Mouse (Mus musculus) urinary bladder, postnatal 4 days (tissue): ENCODE results near the gene 4930507D05Rik.
A peak's percentile ranks its signal among the peaks of the same experiment; 100 is the strongest.
"Not testable (repeated sequence)": the region's sequence is repeated elsewhere in the genome, so short reads cannot be mapped to it uniquely, and the experiment has no call there.

Source experiments
- DNase-seq, 2 experiments: peaks; one replicate each; pipeline ENCODE4 v3.0.0; 2021 to 2022; ENCODE audit warnings: low spot score in 2 of 2

The 4930507D05Rik gene

DNA sequence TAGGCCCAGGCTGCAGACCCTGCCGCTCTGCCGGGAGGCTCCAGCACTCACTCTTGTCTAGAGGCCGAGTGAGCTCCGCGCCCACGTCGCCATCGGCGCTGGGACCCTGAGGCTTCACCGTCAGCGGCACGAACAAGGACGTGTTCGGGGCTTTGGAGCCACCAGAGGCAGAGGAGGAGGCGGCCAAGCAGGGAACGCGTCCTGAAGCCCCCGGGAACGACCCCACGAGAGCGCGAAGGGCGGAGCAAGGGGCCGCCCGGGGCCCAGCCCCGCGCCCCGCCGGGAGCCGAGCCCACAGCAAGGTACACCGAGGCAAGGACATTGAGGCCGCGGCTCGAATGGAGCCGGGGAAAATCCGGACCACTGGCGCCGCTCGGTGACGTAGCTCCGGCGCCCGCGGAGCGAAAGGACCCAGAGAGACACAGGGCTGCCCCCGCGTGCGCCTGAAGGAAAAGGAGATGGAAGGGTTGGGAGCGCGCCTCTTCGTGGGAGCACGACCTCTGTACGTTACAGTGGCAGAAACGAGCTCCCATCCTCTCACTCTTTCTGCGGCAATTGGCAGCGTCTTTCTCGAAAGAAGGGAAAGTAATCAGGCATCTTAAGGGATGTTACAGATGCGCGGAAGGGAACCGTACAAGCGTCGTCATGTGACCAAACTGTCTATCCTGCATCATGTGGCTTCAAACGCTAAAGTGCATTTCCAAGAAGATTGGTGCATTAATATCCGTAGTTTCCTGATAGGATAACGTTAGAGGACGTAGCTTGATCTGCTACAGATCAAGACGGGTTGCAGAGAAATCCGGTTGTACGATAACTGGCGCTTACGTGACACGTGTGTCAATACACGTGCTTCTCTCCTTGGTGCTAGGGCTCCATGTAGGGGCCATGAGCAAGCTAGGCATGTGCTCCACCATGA is at the start of gene 4930507D05Rik, which contains the start of gene Supv3l1:
TSS of gene 4930507D05Rik (plus strand) at position 126 of the 916 bp plus-strand sequence.
TSS of gene Supv3l1 (minus strand) at position 375 of the 916 bp plus-strand sequence.
- DNase-seq: peak; percentile 87 to 89

DNA sequence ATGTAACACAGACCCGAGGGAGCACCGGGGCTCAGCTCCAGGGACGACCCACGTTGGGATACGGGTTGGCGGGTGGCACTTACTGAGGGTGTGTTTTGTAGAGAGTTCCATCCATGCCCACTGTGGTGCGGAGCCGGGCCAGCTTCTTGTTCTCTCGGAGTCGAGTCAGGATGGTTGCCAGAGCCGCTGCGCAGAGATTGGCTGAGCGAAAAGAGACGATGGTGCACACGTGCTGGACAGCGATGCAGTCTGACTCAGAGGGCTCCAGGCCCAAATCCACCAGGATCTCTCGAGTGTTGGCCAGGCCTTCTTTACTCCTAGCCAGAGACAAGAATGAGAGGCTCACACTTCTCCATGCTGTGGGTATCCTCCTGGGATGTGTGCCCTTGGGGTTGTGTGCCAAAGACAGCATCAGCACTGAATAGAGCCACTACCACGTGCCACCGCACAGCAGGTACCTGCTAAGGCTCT is 47.6 kb upstream of the 4930507D05Rik start:
- peak in 1 of 2 experiments; percentile 38 for DNase-seq

DNA sequence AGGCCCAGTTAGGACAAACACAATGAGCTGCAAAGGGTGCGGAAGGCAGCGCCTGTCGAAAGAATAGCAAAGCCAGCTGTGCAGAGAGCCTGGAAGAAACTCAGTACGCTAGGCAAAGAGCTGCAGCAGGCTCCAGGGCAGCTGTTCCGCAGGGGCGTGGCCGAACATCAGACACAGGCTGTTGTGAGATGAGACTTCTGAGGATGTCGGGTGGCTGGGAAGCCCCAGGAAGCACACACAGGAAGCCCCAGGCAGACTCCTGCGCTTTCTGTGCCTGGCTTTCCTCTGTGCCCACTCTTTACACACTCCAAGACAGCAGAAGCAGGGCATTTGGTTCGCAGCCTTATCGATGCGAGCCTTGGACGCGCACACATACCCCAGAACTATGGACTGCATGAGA is 44.4 kb upstream of the 4930507D05Rik start:
- DNase-seq: peak in 1 of 2 experiments; percentile 51

DNA sequence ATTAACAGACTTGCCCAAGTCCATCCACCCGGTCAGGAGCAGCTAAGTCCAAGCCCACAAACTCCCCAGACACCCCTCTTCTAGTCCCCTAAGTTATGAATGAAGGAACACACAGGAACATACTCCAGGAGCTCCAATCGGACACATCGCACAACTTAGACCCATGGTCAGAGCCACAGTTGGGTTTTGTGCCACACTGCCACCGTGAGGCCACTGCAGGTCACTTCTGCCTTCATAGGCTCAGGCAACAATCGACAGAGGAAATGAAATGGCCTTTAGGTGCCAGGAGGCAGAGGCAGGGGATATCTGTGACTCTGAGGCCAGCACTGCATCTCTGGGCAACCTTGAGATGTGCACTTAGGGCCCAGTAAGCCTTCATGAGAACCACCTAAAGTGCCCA is 38.3 kb upstream of the 4930507D05Rik start:
- peak; percentile 48 to 67 for DNase-seq

DNA sequence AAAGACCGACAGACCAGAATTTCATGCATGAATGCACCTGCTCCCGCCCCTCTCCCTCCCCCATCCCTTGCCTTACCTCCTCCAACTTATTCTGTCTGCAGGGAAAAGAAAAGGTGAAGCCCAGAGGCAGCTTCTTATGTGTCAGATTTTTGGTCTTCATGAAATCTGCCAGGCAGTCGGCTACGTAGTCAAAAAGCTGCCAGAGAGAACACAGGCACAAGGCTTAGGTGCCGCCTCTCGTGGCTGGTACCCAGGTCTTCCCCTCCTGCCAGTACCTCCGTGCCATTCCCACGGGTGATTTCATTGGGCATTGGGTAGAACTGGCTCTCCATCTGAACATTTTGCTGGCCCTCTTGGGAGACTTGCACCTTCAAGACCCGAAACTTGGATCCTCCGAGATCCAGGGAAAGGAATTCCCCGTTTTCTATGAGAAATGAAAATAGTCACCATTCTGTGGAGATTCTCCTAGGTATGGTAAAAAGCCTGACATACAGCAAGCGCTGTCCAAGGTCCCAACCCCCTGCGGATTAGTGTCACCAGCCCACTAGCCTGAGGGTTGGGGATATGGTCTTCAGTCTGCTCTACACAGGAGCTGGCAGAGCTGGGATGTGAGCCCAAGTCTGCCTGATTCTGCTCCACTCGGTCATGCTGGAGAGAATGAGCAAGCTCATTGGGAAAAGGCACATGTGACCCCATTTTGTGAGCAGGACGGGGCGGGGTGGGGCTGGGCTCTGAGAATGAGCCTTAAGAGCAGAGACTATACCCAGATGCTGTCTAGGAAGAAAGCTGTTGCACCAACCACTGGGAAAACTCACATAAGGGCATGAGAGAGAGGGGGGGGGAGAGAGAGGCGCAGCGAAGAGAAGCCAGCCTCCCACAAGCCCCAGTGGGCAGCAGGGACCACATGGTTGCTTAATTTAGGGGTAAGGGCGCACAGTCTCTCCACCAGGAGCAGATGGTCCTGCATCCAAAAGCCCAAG is 37.6 kb upstream of the 4930507D05Rik start:
- no peak for DNase-seq

DNA sequence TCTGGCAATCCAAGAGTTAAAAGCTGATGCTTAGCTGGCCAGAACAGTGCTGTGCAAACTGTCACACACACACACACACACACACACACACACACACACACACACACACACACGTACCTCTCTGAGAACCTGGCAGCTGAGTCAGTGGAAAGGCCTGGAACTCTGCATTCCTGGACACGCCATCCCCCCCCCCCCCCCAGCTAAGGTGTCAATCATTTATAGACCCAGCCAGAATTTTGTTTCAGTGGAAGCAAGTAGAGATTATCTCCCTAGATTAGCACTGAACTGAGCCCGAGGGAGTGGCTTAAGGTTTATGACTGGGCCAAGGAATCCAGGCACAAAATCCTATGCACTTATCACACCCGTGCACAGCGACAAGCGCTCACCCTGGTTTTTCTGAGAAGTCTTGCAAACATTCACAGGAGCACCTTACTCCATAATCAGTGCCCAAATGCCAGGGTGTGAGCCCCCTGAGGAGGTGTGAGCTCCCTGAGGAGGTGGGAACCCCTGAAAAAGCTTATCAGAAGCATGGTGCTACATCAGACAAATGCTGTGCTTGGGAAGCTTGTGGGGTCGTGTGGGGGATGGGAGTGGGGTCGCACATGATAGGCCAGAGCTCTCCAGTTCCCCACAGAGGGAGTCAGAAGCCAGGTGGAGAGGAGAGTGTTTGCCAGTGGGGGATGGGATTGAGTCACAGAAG is 36.2 kb upstream of the 4930507D05Rik start:
- no peak for DNase-seq

DNA sequence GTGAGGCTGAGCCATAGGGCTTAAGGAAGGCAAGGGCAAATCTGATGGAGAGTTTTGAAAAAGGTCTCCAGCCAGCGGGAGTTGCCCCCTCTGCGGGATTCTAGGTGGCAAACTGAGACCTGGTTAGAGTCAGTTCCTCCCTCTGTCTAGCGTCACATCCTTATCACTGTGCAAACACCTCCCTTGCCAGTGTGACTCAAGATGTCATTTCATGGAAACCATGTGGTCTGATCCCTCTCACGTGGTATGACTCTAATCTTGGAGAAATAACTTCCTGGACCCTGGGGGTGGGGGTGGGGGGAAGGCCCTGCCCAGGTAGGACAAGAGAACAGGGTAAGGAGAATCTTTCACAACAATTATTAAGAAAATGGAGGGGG is 35.7 kb upstream of the 4930507D05Rik start:
- DNase-seq: no peak

DNA sequence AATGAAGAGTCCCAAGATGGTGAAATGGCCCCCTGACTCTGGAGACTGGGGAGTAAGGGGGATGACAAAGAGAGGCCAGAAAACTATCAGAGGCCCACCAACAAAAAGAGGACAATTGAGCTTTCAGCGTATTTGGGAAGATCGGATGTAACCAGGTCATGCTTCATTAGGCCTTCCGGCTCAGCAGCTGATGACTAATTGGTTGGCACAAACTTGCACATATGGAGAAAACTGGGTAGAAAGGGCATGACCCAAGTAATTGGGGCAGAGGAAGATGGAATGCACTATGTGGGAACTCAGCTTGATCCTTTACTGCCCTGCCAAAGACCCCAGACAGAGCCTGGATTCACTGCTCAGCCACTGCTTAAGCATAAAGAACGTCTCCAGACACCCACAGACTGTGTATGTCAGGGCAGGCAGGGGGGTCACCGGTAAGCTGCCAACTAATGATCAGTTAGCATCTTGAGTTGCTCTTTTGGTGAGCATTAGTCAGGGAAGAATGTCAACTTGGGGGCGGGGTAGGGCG is 30.4 kb upstream of the 4930507D05Rik start:
- no peak for DNase-seq

DNA sequence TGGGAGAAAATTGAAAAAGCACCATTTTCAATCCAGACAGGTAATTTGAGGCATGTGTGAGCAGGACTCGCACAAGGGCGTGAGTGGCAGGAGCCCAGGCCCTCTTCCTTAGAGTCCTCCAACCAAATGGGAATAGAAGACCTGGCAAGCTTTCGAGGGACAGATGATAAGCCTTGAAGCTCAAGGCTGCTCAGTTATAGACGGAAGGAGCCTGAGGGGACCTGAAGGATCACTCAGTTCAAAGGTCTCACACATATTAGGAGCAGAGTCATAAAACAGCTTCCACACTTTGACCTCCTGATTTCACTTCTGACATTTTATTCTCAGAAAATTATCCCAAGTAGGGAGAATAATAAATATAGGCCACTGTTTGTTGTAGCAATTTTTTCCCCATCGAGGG is 29.9 kb upstream of the 4930507D05Rik start:
- no peak for DNase-seq

DNA sequence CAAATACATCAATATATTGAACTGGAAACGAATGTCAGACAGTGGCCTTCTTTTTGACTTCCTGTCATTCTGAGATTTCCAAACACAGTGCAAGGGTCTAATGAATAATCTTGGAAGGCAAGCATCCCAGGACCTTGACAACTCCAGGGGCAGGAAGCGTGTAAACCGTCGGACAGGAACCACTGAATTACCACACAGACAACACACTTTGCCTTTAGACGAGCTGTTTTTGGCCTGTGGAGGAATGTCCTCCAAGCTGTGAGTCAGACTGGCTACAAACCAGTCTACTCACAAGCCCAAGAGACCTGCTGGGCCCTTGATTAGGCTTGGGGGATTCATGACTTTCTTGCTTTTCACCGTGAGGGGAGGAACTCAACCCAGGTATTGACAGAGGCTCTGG is 28.9 kb upstream of the 4930507D05Rik start:
- no peak for DNase-seq

DNA sequence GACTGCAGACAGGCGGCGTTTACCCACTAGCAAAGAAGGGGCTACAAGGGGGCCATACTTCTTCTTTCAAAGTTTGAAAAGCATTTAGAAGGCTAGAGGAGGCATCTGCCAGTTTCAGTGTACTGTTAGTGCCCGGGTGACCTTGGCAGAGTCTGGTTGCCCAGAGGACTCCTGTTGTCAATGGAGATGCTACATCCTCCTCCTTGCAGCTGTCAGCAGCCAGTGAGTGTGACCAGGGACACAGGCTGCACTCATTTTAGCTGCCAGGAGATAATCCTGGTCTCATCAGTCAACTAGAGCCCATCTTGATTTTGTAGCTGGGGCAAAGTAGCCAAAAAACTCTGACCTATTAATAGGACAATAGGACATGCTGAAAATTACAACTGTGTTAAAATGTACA is 28.2 kb upstream of the 4930507D05Rik start:
- DNase-seq: no peak

DNA sequence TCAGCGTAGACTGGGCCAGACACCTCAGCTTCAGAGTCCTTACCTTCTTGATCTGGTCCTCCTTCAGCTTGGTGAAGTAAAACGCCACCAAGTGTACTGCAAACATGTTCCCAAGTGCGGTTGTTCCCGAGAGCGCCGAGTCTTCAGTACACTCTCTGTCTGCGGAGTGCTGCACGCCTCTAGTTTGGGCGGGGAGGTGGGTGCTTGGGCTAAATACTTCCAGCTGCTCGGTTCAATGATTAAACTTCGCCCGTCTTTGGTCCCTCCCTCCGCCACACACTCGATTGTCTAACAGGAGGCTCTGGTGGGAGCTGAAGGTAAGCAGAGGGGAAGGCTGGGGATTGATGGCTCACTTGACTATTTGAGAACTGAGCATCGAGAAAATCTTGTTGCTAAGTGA is 27.0 kb upstream of the 4930507D05Rik start, which contains the start of gene Hkdc1:
TSS of gene Hkdc1 (minus strand) at position 237 of the 400 bp plus-strand sequence.
- no peak for DNase-seq

DNA sequence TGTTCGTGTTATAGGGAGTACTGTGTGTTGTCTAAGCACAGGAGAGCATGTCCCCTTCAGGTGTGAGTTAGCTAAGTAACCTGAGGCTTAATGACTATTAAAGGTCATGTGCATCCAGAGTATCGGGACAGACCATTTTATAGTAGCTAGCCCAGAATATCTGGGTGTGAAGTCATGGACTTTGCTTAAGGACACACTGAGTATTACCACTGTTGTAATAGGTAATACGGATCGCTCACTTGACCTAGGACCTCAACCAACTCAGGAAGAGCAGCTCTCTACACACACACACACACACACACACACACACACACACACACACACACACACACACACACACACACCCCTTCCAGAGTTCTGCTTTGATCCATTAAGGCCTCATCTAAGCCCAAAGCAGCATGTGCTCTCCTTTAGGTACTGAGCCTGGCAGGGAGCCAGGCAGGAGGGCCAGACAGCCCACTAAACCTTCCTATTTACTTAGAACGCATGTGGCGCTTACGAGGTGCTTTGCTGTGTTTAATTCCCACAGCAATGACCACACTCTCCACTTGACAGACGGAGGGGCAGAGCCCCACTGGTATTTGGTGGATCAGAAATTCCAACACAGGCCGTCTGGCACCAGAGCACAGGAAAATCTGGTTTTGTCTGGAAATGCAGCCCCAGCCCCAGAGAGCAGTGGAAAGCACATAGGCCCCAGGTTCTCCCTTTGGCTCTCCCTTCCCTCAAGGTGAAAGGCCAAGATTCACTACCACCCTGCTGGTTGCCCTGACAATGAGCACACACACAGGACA is 24.0 kb upstream of the 4930507D05Rik start:
- DNase-seq: no peak

DNA sequence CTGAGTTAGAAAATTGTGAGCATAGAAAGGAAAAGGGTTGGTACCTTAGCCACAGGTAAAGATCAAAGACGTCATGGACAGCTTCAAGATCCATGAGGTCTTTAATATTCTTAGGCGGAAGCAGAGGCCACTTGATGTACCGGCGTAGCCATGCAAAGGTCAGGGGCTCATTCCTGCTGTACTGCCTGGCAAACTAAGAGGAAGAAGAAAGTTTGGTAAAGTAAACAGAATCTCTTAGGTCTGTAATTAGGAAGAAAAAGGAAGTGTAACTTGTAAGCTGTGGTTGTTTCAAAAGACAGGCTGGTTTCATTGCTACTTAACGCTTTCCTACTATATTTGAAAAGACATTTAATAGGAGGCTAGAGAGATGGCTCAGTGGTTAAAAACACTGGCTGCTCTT is 18.9 kb upstream of the 4930507D05Rik start:
- DNase-seq: no peak

DNA sequence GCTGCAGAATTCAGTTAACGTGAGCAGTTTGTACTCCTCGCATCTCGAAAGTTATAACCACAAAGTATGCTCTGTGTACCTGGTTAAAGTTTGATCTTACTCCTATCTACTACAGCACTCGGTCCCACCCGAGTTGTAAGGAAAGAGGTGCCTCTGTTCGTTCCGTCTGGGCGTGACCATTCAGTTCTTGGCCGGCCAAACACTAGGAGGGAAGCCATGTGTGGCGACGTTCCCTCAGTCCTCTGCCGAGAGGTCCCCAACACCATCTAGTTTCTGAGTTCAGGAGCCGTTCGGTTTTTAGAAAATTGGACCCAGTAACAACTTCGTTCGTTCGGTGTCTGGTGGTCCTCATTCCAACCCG is 971 bp downstream of the 4930507D05Rik start:
- no peak for DNase-seq

DNA sequence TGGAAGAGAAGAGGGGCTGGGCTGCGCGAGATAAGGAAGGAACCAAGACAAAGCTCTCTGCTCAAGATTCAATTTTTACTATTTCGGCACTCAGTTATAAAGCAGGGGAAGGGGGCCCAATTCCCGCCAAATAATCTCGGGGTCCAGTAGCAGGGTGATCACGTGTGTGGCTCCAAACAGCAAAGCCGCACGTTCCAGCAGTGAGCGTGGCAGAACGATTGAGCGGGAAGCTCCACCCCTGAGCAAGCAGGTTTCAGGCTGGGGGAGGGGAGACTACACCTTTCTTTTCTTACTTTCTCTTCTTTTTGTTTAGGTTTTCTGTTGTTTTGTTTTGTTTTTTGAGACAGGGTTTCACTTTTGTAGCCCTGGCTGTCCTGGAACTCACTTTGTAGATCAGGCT is 2.7 kb downstream of the 4930507D05Rik start:
- DNase-seq: not testable (repeated sequence)

DNA sequence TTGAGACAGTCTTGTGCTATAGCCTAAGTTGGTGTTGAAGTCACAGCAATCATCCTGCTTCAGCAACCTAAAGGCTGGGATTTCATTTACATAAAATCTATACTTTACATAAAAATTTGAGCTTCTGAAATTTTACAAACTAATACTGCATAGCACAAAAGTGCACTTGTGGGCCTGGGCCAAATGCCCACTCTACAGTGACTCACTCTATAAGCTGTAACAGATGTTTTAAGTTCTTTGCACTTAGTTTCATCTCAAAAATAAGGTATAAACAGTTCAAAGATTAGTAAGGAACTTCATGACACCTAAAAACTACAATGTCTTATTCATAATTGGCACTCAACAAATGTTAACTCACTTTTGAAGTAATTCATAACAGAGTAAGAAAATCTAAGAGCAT is 12.0 kb downstream of the 4930507D05Rik start:
- no peak for DNase-seq

DNA sequence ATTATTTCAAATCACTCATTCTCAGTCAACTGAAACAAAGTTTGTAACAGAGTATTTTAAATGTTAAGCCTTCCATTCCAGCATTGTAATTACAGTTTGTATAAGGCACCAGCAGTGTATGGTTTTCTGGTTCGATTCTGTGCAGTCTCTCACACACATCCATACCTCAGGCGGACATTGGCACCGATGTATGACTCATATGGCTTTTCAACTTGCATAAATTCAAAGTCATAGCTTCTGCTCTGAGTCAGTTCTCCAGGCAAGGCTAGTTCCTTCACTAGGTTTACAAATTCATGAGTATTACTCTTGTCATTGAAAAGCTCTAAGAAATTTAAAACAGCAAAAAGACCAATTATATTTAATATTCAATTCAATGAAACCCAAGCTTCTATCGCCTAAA is 20.4 kb downstream of the 4930507D05Rik start:
- no peak for DNase-seq

DNA sequence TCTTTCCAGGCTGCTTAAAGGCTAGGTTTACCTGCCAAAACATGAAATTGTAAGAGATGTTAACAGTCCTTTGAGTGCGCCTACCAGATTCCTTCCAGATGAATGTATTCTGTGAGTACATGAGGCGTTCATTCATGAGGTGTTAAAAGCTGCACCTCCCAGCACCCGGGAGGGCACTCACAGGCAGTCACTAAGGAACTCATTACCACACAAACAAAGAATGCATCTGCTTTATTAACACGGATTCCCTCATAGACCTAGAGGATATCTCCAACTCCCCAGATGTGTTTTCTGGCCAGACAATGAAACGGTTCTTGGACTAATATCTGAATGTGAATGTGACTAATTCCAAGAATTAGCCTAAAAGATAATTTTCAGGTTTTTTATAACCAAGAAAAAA is 21.8 kb downstream of the 4930507D05Rik start:
- DNase-seq: no peak

DNA sequence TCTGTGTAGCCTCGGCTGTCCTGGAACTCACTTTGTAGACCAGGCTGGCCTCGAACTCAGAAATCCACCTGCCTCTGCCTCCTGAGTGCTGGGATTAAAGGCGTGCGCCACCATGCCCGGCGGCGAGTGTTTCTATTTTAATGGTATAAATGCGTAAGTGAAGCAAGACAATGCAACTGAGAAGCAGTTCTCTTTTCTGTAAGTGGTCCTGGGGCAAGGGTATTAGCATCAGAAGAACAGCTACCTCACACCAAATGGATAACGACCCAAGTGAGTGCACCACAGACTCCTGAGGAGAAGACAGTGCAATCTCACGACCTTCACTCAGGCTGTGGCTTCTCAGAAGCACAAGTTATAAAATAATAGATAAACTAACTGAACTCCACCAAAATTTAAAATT is 25.7 kb downstream of the 4930507D05Rik start:
- DNase-seq: no peak
